Mouse (Mus musculus) ES-Bruce4 (cell line): ENCODE results near the gene Fam163a.

Experiments
- CTCF ChIP-seq: IDR thresholded peaks from one replicate; pipeline ENCODE4 v1.8.1; 2011; ENCODE audit warnings: low read depth, low read length
- EP300 ChIP-seq: IDR thresholded peaks from 2 replicates; pipeline ENCODE4 v1.6.1; 2011; ENCODE audit warnings: low read depth, low read length; ENCODE audit not compliant: insufficient read depth
- POLR2A ChIP-seq: IDR thresholded peaks from one replicate; pipeline ENCODE4 v1.8.1; 2011; ENCODE audit warnings: low read length; ENCODE audit not compliant: insufficient read depth

- TF ChIP-seq POLR2A = no peak
- no peak for TF ChIP-seq CTCF
- TF ChIP-seq EP300 = no peak
Observed at GRCm38 (mm10) chr1:156197588-156197987, 7.2 kb downstream of the Fam163a start.
